Mouse (Mus musculus) liver, postnatal 0 days (tissue): ENCODE results near the gene Hnrnpa1.
"Not testable (repeated sequence)": the region's sequence is repeated elsewhere in the genome, so short reads cannot be mapped to it uniquely, and the experiment has no call there.

Experiments used
- CTCF ChIP-seq: sonication (generic); IDR thresholded peaks from 2 replicates; pipeline ENCODE4 v1.5.1; 2016; ENCODE audit warnings: antibody characterized with exemption, low read depth
- EP300 ChIP-seq: IDR thresholded peaks from 2 replicates; pipeline ENCODE4 v1.6.1; 2016; ENCODE audit warnings: antibody characterized with exemption, low read depth, mild to moderate bottlenecking

DNA sequence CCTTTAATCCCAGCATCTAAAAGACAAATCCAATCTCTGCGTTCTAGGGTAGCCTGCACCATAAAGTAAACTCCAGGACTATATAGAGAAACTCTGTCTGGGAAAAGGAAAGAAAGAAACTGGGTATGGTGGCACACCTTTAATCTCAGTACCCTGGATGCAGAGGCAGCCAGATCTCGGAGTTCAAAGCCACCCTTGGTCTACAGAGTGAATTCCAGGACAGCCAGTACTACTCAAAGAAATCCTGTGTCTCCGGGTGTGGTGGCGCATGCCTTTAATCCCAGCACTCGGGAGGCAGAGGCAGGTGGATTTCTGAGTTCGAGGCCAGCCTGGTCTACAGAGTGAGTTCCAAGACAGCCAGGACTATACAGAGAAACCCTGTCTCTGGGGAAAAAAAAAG is 9.3 kb downstream of the Hnrnpa1 start:
- TF ChIP-seq CTCF, EP300: not testable (repeated sequence)
